Mouse (Mus musculus): Measurements from ENCODE around the gene Pdhb.

DNA sequence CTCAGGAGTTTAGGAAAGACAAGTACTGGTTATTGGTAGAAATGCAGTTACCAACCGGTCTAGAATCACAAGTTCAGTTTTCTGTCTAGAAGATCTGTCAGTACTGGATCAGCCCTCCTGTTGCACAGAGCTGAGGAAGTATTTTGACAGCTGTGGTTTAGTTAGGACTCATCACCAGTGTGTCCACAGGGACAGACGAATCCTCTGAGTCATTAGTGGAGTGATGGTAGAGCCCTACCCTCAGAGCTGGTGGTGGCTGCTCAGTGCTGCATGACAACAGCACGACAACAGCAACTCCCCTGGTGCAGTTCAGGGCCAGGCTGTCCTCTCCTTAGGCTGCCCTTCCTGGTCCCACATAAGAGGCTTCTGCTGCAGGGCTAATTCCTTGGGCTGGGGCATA, 18.8 kb downstream of the Pdhb start:
- no peak for TF ChIP-seq MAX (IDR thresholded peaks at IDR 0.05)
- TF ChIP-seq CTCF (IDR thresholded peaks at IDR 0.05; ENCODE audit: control insufficient read depth, insufficient read depth, insufficient read length) = no peak
- no peak for TF ChIP-seq USF1 (IDR thresholded peaks at IDR 0.05; ENCODE audit: low read depth)
- TF ChIP-seq FOSL1 (IDR thresholded peaks at IDR 0.05; ENCODE audit: insufficient read depth, low read length, poor library complexity, severe bottlenecking) = no peak
- TF ChIP-seq CEBPB (IDR thresholded peaks at IDR 0.05; ENCODE audit: low read depth) = no peak

Data from C2C12 (cell line).